Mouse (Mus musculus): ENCODE results near the gene Crtc3. TPM values are rescaled to one million over a fixed set of nuclear protein-coding genes. Genes with fewer than 3 reads are reported as not detected.
A peak's percentile ranks its signal among the peaks of the same experiment; 100 is the strongest.

Crtc3 gene
- polyA plus RNA-seq, 1 experiment from 2014 or later: 4.2 TPM

- no peak overlapping the region for H3K27ac ChIP-seq (replicated peaks)
- no peaks in the 10 kb centered on the region for H3K9me3 ChIP-seq (replicated peaks)
- H3K4me1 ChIP-seq (replicated peaks): no peaks in the 10 kb centered on the region
- H3K4me3 ChIP-seq (replicated peaks): no peak overlapping the region
- ATAC-seq (ENCODE audit: insufficient read depth): no peak
- WGBS (ENCODE audit: insufficient replicate concordance): 57% methylated on average over 11 of the region's 11 CpGs
- H3K9ac ChIP-seq: no peak overlapping the region
- H3K36me3 ChIP-seq (replicated peaks): no peaks in the 10 kb centered on the region
- H3K4me2 ChIP-seq: no peak overlapping the region
- no peaks in the 10 kb centered on the region for H3K27me3 ChIP-seq
These were observed 83.6 kb downstream of the Crtc3 start for GRCm38 (mm10) chr7:80604908-80605556.

DNA sequence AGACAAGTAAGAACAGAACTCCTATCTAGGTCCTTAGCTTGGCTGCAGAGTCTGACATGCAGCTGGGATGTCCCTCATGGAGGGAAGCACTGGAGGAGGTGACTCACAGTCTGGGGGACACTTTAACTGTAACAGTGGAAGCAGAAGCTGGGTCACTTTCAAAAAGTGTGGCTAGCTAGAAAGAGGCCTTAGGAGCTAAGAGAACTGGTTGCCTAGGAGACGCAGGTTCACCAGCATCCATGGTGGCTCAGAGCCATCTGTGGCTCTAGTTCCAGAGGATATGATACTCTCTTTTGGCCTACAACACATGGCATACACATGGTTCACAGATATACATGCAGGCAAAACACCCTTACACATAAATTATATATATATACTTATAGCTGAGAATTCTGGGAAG is 86.1 kb downstream of the Crtc3 start:
- Histone ChIP-seq H3K9me3 (replicated peaks) (no peaks in the 10 kb centered on the region), H3K4me1 (replicated peaks) (peaks cover 12% of the 10 kb centered on the region), H3K36me3 (replicated peaks) (peaks cover 6% of the 10 kb centered on the region), H3K27ac (replicated peaks) (no peak overlapping the region), H3K4me2 (no peak overlapping the region), H3K27me3 (no peaks in the 10 kb centered on the region), H3K9ac (no peak overlapping the region), H3K4me3 (replicated peaks) (no peak overlapping the region)
- 88% methylated on average over 1 of the region's 1 CpGs for WGBS (ENCODE audit: insufficient replicate concordance)
- no peak for ATAC-seq (ENCODE audit: insufficient read depth)

DNA sequence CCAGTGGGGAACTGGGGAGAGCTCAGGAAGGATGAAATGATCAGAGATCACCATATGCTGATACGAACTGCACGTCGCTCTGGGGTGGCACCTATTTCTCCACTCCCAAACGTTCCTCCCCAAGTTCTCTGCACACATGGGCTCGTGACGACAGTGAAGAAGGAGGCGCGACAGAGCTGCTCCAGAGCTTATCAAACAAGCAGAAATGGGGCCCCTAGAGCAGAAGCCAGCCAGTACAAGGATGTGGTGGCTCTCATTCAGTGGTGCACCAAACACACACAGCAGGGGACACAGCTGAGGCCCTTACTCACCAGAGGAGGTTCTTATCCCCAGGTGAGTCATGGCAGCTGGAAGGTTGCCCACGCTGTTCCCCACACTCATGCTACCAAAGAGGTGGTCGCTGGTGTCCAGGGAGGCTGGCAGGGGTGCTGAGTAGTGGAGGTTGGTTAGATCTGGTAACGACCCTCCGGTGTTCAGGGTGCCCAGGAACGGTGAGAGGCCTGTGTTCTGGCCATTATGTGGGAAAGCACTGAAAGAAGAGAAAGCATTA is 90.2 kb downstream of the Crtc3 start:
- Histone ChIP-seq H3K9ac (no peak overlapping the region), H3K36me3 (replicated peaks) (peaks cover 12% of the 10 kb centered on the region), H3K27ac (replicated peaks) (0 out of 2 replicates have a peak overlapping the region, but pooled peaks have one; percentile 14), H3K4me3 (replicated peaks) (no peak overlapping the region), H3K27me3 (no peaks in the 10 kb centered on the region), H3K9me3 (replicated peaks) (no peaks in the 10 kb centered on the region), H3K4me1 (replicated peaks) (peaks cover 12% of the 10 kb centered on the region), H3K4me2 (no peak overlapping the region; the same call in 1 of the 2 replicates)
- ATAC-seq (ENCODE audit: insufficient read depth): peak; percentile 56; the same call in 1 of the 2 replicates
- WGBS (ENCODE audit: insufficient replicate concordance): 52% methylated on average over 13 of the region's 13 CpGs

- no peaks in the 10 kb centered on the region for H3K9me3 ChIP-seq (replicated peaks)
- peaks cover 12% of the 10 kb centered on the region for H3K4me1 ChIP-seq (replicated peaks)
- H3K27me3 ChIP-seq: no peaks in the 10 kb centered on the region
- no peak overlapping the region for H3K4me2 ChIP-seq
- WGBS (ENCODE audit: insufficient replicate concordance): 77% methylated on average over 5 of the region's 5 CpGs
- no peak for ATAC-seq (ENCODE audit: insufficient read depth)
- no peak overlapping the region for H3K27ac ChIP-seq (replicated peaks)
- no peak overlapping the region for H3K4me3 ChIP-seq (replicated peaks)
- no peak overlapping the region for H3K9ac ChIP-seq
- peaks cover 12% of the 10 kb centered on the region for H3K36me3 ChIP-seq (replicated peaks)
These were observed 90.8 kb downstream of the Crtc3 start for GRCm38 (mm10) chr7:80597900-80598299.

- no peak overlapping the region for H3K27ac ChIP-seq (replicated peaks)
- ATAC-seq (ENCODE audit: insufficient read depth): no peak
- H3K9ac ChIP-seq: no peak overlapping the region
- H3K4me3 ChIP-seq (replicated peaks): no peak overlapping the region
- H3K27me3 ChIP-seq: no peaks in the 10 kb centered on the region
- no peaks in the 10 kb centered on the region for H3K9me3 ChIP-seq (replicated peaks)
- 77% methylated on average over 16 of the region's 16 CpGs for WGBS (ENCODE audit: insufficient replicate concordance)
- peaks cover 28% of the 10 kb centered on the region for H3K36me3 ChIP-seq (replicated peaks)
- no peak overlapping the region for H3K4me2 ChIP-seq
- 0 out of 2 replicates have a peak, but pooled peaks cover 4% of the 10 kb centered on the region for H3K4me1 ChIP-seq (replicated peaks)
These were observed 99.5 kb downstream of the Crtc3 start for GRCm38 (mm10) chr7:80589054-80589746.

- H3K4me3 ChIP-seq (replicated peaks): no peak overlapping the region
- 62% methylated on average over 10 of the region's 10 CpGs for WGBS (ENCODE audit: insufficient replicate concordance)
- no peak for ATAC-seq (ENCODE audit: insufficient read depth)
- H3K36me3 ChIP-seq (replicated peaks): peaks cover 26% of the 10 kb centered on the region
- no peak overlapping the region for H3K4me2 ChIP-seq
- H3K27ac ChIP-seq (replicated peaks): no peak overlapping the region
- no peak overlapping the region for H3K9ac ChIP-seq
- H3K9me3 ChIP-seq (replicated peaks): no peaks in the 10 kb centered on the region
- H3K4me1 ChIP-seq (replicated peaks): peaks cover 12% of the 10 kb centered on the region
- H3K27me3 ChIP-seq: peaks cover 2% of the 10 kb centered on the region; the same call in 1 of the 2 replicates
These were observed 101.0 kb downstream of the Crtc3 start for GRCm38 (mm10) chr7:80587684-80588083.

GRCm38 (mm10) chr7:80586681-80587660 is 101.7 kb downstream of the Crtc3 start:
- no peak for ATAC-seq (ENCODE audit: insufficient read depth)
- H3K36me3 ChIP-seq (replicated peaks): peaks cover 19% of the 10 kb centered on the region
- peaks cover 15% of the 10 kb centered on the region for H3K4me1 ChIP-seq (replicated peaks)
- H3K4me3 ChIP-seq (replicated peaks): no peak overlapping the region
- H3K9me3 ChIP-seq (replicated peaks): no peaks in the 10 kb centered on the region
- 50% methylated on average over 28 of the region's 29 CpGs for WGBS (ENCODE audit: insufficient replicate concordance)
- peaks cover 4% of the 10 kb centered on the region; the same call in 1 of the 2 replicates for H3K27me3 ChIP-seq
- no peak overlapping the region for H3K9ac ChIP-seq
- H3K4me2 ChIP-seq: no peak overlapping the region
- H3K27ac ChIP-seq (replicated peaks): 0 out of 2 replicates have a peak overlapping the region, but pooled peaks have one; percentile 7

DNA sequence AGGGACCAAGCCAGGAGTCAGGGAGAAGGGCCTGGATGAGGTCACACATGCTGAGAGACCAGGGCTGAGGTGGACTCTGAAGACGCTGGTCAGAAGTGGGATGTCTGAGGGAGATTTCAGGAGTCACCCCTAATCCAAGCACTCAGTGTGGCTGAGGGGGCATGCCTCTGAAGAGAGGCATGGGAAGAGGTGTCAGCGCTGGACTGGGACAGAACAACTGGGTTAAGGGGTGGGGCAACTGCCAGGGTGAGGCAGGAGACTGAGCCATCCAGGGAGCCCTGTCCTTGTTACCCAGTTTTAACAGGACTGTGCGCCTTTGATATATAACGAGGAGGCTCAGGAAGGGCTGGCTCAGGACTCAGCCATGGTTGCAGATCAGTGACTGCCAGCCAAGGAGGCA is 102.5 kb downstream of the Crtc3 start:
- Histone ChIP-seq H3K9me3 (replicated peaks) (no peaks in the 10 kb centered on the region), H3K27ac (replicated peaks) (no peak overlapping the region), H3K36me3 (replicated peaks) (peaks cover 17% of the 10 kb centered on the region), H3K9ac (no peak overlapping the region), H3K4me2 (no peak overlapping the region), H3K27me3 (peaks cover 4% of the 10 kb centered on the region; the same call in 1 of the 2 replicates), H3K4me3 (replicated peaks) (no peak overlapping the region), H3K4me1 (replicated peaks) (peaks cover 15% of the 10 kb centered on the region)
- 52% methylated on average over 4 of the region's 4 CpGs for WGBS (ENCODE audit: insufficient replicate concordance)
- ATAC-seq (ENCODE audit: insufficient read depth): no peak

GRCm38 (mm10) chr7:80585380-80585779 is 103.3 kb downstream of the Crtc3 start:
- 69% methylated on average over 9 of the region's 9 CpGs for WGBS (ENCODE audit: insufficient replicate concordance)
- Histone ChIP-seq H3K36me3 (replicated peaks) (peaks cover 13% of the 10 kb centered on the region), H3K9me3 (replicated peaks) (no peaks in the 10 kb centered on the region), H3K27ac (replicated peaks) (no peak overlapping the region), H3K4me1 (replicated peaks) (peaks cover 15% of the 10 kb centered on the region), H3K9ac (no peak overlapping the region), H3K4me2 (no peak overlapping the region), H3K4me3 (replicated peaks) (no peak overlapping the region), H3K27me3 (peaks cover 4% of the 10 kb centered on the region; the same call in 1 of the 2 replicates)
- ATAC-seq (ENCODE audit: insufficient read depth): no peak

- peaks cover 4% of the 10 kb centered on the region; the same call in 1 of the 2 replicates for H3K27me3 ChIP-seq
- no peak overlapping the region for H3K9ac ChIP-seq
- peaks cover under 1% of the 10 kb centered on the region; the same call in 1 of the 2 replicates for H3K36me3 ChIP-seq (replicated peaks)
- no peak; the same call in 1 of the 2 replicates for ATAC-seq (ENCODE audit: insufficient read depth)
- no peaks in the 10 kb centered on the region for H3K9me3 ChIP-seq (replicated peaks)
- no peak overlapping the region for H3K4me3 ChIP-seq (replicated peaks)
- H3K4me1 ChIP-seq (replicated peaks): peaks cover 15% of the 10 kb centered on the region
- H3K4me2 ChIP-seq: no peak overlapping the region
- WGBS (ENCODE audit: insufficient replicate concordance): 22% methylated on average over 6 of the region's 6 CpGs
- no peak overlapping the region for H3K27ac ChIP-seq (replicated peaks)
These were observed 104.7 kb downstream of the Crtc3 start for GRCm38 (mm10) chr7:80583981-80584380.

Data from liver, embryonic 15.5 days (tissue).